Mouse (Mus musculus) layer of hippocampus, postnatal 14 days (tissue): ENCODE results near the gene Arhgap23. TPM values are rescaled to one million over a fixed set of nuclear protein-coding genes. Genes with fewer than 3 reads are reported as not detected.

Experiments used
- DNase-seq, 2 experiments: peaks; one replicate each; pipeline ENCODE4 v3.0.0; 2021 to 2022; ENCODE audit warnings: low spot score in 2 of 2, mixed read lengths in 1 of 2
- total RNA-seq, 2 experiments: library from RNA; stranded (reverse); gene quantifications; 2 replicates each; pipeline ENCODE4 v1.2.3; 2021

Arhgap23 gene
- total RNA-seq, 2 experiments from 2014 or later: 66.7 to 70.0 TPM

GRCm38 (mm10) chr11:97463166-97463565, 47.8 kb downstream of the Arhgap23 start:
- no peak for DNase-seq

- no peak for DNase-seq
Measured at GRCm38 (mm10) chr11:97463991-97464390, 48.7 kb downstream of the Arhgap23 start.

GRCm38 (mm10) chr11:97465957-97466356, 50.6 kb downstream of the Arhgap23 start:
- DNase-seq: no peak

GRCm38 (mm10) chr11:97466444-97467160, 51.3 kb downstream of the Arhgap23 start:
- DNase-seq: no peak

- DNase-seq: peak; percentile 80 to 86
Measured at GRCm38 (mm10) chr11:97468639-97469287, 53.4 kb downstream of the Arhgap23 start.

- DNase-seq: no peak
Measured at GRCm38 (mm10) chr11:97469828-97470227, 54.5 kb downstream of the Arhgap23 start.

GRCm38 (mm10) chr11:97471276-97471675, 55.9 kb downstream of the Arhgap23 start:
- no peak for DNase-seq

- peak; percentile 61 to 76 for DNase-seq
Measured at GRCm38 (mm10) chr11:97476334-97477095, 61.2 kb downstream of the Arhgap23 start.

- DNase-seq: no peak
Measured at GRCm38 (mm10) chr11:97477431-97477830, 62.1 kb downstream of the Arhgap23 start.

GRCm38 (mm10) chr11:97478345-97478744, 63.0 kb downstream of the Arhgap23 start:
- no peak for DNase-seq

GRCm38 (mm10) chr11:97479085-97479484, 63.8 kb downstream of the Arhgap23 start:
- DNase-seq: no peak

- DNase-seq: no peak
Measured at GRCm38 (mm10) chr11:97479824-97480223, 64.5 kb downstream of the Arhgap23 start.

GRCm38 (mm10) chr11:97485661-97486060, 70.3 kb downstream of the Arhgap23 start:
- DNase-seq: no peak

GRCm38 (mm10) chr11:97487656-97488055, 72.3 kb downstream of the Arhgap23 start:
- no peak for DNase-seq

- DNase-seq: peak; percentile 69 to 71
Measured at GRCm38 (mm10) chr11:97489589-97490324, 74.4 kb downstream of the Arhgap23 start.

- DNase-seq: no peak
Measured at GRCm38 (mm10) chr11:97491640-97492039, 76.3 kb downstream of the Arhgap23 start.

GRCm38 (mm10) chr11:97492836-97493235, 77.5 kb downstream of the Arhgap23 start:
- no peak for DNase-seq

- no peak for DNase-seq
Measured at GRCm38 (mm10) chr11:97497543-97497942, 82.2 kb downstream of the Arhgap23 start.

GRCm38 (mm10) chr11:97499865-97500719, 84.8 kb downstream of the Arhgap23 start, which contains the start of gene 4933428G20Rik:
4933428G20Rik (minus strand) TSS chr11:97500340.
- DNase-seq: no peak
